Mouse (Mus musculus): ENCODE measurements around the gene Plxnb1.
A peak's percentile ranks its signal among the peaks of the same experiment; 100 is the strongest.

Gene Plxnb1

GRCm38 (mm10) chr9:109068095-109068735 lies 27.0 kb upstream of the Plxnb1 start:
- DNase-seq = no peak

GRCm38 (mm10) chr9:109073661-109074573 lies 21.3 kb upstream of the Plxnb1 start, which contains the start of gene Atrip:
Gene Atrip, minus strand, starts transcription at chr9:109074124.
- peak; percentile 94 for DNase-seq

DNA sequence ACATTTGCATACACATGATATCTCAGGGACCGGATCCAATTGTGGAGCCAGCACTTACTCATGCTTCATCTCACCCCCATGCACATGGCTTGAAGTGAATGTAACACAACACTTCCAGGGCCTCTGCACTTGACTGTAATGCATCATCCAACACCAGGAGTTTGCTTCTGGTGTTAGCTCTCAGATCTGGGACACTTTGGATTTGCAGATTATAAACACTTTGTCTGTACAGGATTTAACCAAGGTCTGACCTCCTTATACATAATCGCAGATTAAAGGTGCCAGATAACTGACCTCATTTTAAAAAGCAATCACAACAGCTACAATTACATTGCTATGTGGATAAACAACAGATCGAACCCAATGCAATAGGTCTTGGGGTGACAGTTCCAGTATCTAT lies 14.7 kb upstream of the Plxnb1 start:
- peak; percentile 71 for DNase-seq

GRCm38 (mm10) chr9:109081749-109082123 lies 13.5 kb upstream of the Plxnb1 start:
- DNase-seq = no peak

- peak; percentile 95 for DNase-seq
Measured at GRCm38 (mm10) chr9:109082124-109082800, 12.9 kb upstream of the Plxnb1 start, which contains the start of the genes Ccdc51 and Tma7. Gene Ccdc51, plus strand, starts transcription at chr9:109082493. Gene Tma7, minus strand, starts transcription at chr9:109082587.

DNA sequence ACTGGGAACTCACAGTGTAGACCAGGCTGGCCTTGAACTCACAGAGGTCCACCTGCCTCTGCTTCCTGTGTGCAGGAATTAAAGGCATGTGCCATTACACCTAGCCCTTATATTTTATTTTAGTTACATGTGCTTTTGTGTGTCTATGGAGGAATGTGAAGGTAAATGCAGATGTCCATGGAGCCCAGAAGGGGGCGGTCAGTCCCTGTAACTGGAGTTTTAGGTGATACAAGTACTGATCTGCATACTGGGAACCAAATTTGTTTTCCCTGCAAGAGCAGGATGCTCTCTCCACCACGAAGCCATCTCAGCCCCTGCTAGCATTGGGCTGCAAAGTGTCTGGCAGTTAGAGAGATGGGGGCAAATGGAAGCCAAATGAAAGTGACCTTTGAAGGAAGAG lies 10.3 kb upstream of the Plxnb1 start:
- DNase-seq = peak; percentile 73

DNA sequence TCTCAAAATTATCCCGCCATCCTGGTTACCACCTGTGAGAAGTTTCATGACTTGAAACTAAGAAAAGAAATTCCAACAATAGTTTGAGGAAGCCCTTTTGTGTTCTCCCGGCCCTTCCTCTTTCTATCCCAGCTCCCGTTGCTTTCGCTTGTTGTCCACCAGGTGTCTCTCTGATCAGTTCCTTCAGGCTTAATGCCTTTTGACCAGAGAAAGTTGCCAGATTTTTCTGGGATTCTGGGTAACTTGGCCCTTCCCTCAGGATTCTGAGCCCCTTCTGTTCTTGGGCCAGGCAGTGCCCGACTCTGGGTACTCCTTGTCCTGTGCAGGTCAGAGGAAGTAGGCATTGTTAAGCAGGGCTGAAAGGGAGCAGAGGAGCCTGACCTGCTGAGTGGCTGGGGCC lies 7.2 kb upstream of the Plxnb1 start:
- DNase-seq = peak; percentile 69

DNA sequence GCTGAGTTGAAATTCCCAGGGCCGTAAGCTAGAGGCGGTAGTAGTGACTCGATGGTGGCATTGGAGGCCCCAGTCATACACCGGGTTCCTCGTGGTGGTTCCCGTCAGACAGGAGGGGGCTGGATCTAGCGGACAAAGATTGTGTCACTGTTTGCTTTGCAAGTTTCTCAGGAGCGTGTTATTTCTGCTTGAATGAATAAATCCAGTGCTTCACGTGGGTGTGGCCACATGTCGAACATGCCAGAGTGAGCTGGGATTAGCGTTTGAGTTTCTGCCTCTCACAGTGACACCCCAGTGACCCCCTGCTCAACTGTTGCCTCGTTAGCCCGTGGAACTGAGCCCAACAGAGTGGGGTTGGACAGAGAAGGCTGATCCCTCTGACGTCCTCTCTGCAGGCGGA lies 4.7 kb upstream of the Plxnb1 start:
- DNase-seq = peak; percentile 72

- no peak for DNase-seq
Measured at GRCm38 (mm10) chr9:109091802-109092201, 3.4 kb upstream of the Plxnb1 start.

DNA sequence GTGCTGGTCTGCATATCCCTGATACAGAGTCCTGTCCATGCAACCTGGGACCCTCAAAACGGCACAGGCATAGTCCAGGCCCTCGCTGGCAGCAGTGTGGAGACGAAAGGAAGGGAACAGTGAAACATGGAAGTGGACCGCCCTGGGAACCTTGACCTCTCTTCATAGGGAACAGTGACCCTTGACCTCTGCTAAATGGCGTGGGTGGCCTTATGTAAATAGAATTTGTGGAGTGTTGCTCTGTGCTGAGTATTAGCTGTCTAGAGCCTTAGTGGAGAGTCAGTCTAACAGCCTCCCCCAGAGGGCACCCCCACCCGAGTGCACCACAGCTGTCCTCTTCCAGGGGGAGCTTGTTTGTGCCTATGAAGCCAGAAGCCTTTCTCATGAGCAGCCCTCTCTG lies 2.4 kb upstream of the Plxnb1 start:
- DNase-seq = no peak

- DNase-seq = peak; percentile 26
Measured at GRCm38 (mm10) chr9:109093786-109094552, 1.2 kb upstream of the Plxnb1 start.

- DNase-seq = no peak
Measured at GRCm38 (mm10) chr9:109094553-109095136, 544 bp upstream of the Plxnb1 start.

DNA sequence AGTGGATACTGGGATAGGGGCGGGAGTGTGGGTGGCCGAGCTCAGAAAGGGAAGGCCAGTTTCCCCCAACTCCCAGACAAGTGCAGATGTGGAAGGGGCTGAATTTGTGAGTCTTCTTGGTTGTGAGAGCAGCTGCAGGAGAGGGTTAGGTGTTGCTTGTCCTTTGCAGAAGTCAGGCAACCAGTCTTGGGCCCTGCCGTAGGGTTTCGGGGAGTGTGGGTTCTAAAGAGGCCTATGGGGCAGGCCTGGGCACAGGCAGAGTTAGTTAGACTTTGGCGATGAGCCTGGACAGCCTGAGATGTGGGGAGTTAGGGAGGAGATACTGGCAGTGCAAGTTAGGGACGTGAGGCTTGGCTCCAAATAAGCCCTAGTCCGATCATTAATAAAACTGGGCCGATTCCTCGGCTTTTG lies 1.1 kb downstream of the Plxnb1 start:
- no peak for DNase-seq

DNA sequence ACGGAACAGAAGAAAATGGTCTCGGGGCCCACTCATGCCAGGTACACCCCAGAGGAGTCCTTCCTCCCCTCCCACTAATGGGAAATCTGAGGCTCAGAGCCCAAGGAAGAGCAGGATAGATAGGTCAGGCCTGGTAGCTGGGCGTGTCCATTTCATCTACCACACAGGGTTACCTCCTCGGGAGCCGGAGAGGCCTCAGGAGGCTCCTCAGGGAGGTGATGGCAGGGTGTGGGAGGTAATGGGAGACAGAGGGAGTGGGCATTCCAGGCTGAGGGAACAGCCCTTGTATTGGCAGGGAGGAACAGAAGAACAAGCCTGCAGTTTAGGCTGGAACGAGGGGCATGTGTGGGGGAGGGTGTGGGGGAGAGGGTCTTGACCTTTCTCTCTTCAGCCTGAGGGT lies 1.7 kb downstream of the Plxnb1 start:
- peak; percentile 35 for DNase-seq

- no peak for DNase-seq
Measured at GRCm38 (mm10) chr9:109097291-109097690, 2.1 kb downstream of the Plxnb1 start.

DNA sequence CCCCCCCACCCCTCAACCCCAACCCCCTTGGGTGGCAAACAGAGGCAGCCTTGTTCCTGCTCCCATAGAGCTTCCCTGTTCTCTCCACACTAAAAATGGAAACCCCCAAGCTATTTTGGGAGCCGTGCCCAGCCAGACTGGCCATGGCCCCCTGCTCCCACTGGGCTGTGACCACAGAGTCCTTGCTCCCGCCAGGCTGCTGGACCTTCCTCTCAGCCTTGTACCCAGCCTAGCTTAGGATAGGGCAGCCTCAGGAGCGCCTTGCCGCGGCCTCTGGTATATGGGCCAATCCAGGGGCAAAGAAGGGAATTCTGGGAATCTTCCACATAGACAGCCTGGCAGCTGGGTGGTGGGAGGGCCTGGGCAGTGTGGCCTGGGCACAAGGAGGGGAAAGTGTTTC lies 2.6 kb downstream of the Plxnb1 start:
- DNase-seq = peak; percentile 77

DNA sequence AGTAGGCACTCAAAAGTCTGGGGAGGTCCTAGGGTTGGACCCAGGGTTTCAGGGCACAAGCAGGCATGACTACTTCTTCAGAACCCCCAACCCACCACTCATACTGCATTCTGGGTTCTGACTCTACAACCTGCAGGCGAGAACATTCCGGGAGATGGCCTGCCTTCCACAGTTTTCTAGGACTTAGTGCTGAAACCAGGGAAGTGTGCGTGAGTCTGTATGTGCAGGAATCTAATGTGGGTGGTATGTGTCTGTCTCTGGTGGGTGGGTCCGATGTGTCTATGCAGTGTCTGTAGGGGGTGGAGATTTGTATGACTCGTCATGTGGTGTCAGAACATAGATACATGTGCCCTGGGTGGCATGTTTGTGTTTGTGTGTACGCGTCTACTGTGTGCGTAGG lies 3.2 kb downstream of the Plxnb1 start:
- DNase-seq = peak; percentile 9

GRCm38 (mm10) chr9:109098969-109099368 lies 3.8 kb downstream of the Plxnb1 start:
- DNase-seq = peak; percentile 57

GRCm38 (mm10) chr9:109100307-109100928 lies 5.2 kb downstream of the Plxnb1 start:
- DNase-seq = no peak

- no peak for DNase-seq
Measured at GRCm38 (mm10) chr9:109101933-109102445, 6.8 kb downstream of the Plxnb1 start.

DNA sequence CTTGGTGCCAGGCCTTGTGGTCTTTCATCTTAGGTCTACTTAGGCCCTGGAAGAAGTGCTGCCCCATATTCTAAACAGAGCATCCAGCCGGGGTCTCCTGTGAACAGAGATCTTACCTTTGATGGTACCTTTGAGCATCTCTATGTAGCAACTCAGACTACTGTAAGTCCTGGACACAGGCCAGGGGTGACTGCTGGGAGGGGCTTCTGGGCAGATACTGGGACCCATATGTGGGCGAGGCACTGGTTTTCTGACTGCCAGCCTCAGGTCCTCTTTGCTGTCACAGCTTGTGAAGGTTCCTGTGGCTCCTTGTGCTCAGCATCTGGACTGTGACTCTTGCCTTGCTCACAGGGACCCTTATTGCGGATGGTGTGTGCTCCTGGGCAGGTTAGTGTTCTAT lies 7.4 kb downstream of the Plxnb1 start:
- DNase-seq = no peak

DNA sequence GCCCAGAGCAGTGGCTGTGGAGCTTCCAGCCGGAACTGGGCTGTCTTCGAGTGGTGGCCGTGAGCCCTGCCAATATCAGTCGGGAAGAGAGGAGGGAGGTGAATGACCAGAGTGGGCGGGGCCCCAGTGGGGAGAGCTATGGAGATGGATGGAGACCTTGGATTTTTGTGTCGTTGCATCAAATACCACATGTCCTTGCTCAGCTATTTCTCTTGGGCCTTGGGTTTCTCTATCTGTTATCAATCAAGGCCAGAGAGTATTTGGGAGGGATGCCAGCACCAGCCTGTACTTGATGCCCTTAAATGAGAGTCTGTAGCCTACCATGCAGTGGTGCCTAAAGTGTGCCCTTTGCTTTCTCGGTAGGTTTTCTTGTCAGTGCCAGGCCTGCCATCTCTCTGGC lies 8.1 kb downstream of the Plxnb1 start:
- no peak for DNase-seq

Data from retina, postnatal 1 day (tissue).